Mouse (Mus musculus) brain, embryonic 14.5 days (tissue): ENCODE data around the gene Tnfsf18.

ENCODE experiments used
- CTCF ChIP-seq: fragments of 200-500 bp; IDR thresholded peaks from 2 replicates; pipeline ENCODE4 v1.5.1; 2012; ENCODE audit warnings: inconsistent platforms, mild to moderate bottlenecking, moderate library complexity, borderline replicate concordance; ENCODE audit not compliant: insufficient read depth, insufficient read length; ENCODE audit errors: extremely low read depth
- POLR2A ChIP-seq: fragments of 200-500 bp; IDR thresholded peaks from 2 replicates; pipeline ENCODE4 v1.6.1; 2012; ENCODE audit warnings: mild to moderate bottlenecking, inconsistent platforms, borderline replicate concordance; ENCODE audit not compliant: poor library complexity, insufficient read depth, insufficient read length, severe bottlenecking; ENCODE audit errors: extremely low read depth

- TF ChIP-seq CTCF (no peak), POLR2A (no peak)
These were observed 14.6 kb upstream of the Tnfsf18 start for GRCm38 (mm10) chr1:161479854-161480253.
